In the genomic region with DNA sequence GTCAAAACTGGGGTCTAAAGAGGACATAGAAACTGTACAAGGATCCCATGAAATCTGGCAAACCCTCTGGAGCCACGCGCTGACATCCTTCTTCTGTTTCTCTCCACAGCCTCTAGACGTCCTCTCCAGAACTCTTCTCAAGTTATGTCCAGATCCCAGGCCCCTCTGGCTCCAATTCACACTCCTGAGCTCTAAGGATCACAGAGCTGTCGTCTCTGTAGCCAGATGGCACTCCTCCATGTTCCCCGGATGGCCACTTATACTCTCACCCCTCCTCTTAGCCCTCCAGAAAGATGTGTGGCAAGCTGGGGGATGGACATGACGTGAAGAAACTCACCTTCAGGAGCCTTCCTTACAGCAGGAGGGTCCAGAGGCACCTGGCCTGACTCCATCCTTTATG, we compare ENCODE assay signal across 1 mouse cellular context.
TF ChIP-seq lines count a peak whose summit lies in the region.

No protein-coding gene starts in this region.

TF ChIP-seq in CH12.LX, 34 proteins besides CTCF, POLR2A, EP300 and RAD21:
- TF ChIP-seq IRF4 (IDR thresholded peaks at IDR 0.05; ENCODE audit: low read depth, low read length) (no peak), TBP (conservative IDR thresholded peaks at IDR 0.05; ENCODE audit: low read depth, low read length) (0 out of 2 replicates have a peak, but pooled peaks have one; percentile 5), USF2 (conservative IDR thresholded peaks at IDR 0.05; ENCODE audit: low read depth, low read length) (no peak)
